Mouse (Mus musculus): ENCODE results near the gene Tmem150a.

DNA sequence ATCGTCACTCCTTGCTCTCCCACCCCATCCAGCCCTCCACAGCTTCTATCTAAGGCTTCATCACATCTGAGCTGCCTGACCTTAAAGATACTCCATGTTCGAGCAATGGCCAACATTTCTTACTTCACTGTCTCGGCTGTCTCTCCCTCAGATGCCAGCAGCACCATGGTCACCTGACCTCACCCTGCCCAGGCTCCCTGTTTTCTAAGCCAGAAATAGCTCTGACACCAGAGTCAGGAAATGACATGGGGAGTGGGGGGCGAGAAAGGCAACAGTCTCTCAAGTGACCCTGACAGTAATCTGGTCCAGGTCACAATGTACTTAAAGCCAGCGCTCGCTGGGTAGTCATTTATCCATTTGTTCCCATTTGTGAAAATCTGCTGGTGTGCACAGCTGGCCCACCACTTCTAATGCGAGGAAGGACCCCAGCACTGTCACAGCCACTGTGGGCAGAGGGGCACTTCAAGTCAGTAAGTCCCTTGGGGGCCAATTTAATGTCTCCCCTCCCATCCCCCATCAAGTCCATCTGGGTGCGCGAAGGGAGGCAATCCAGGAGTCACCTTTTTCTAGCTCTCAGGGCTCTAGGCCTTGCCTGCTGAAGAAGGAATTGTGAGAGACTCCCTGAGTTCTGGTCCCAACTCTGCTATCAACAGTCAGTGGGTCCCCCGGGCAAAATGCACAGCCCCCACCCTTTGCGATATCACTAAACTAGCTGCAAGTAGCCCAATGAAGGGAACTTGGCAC, 42.0 kb upstream of the Tmem150a start:
- TF ChIP-seq CTCF (IDR thresholded peaks at IDR 0.05; ENCODE audit: low read depth, low read length), result no peak
- no peak for TF ChIP-seq POLR2A (IDR thresholded peaks at IDR 0.05; ENCODE audit: borderline replicate concordance, low read depth, low read length)
